Mouse (Mus musculus): ENCODE measurements around the gene Tsc22d4.

- no peak for TF ChIP-seq CTCF (IDR thresholded peaks at IDR 0.05; ENCODE audit: extremely low read depth, insufficient read depth, insufficient read length, insufficient replicate concordance)
- TF ChIP-seq POLR2A (IDR thresholded peaks at IDR 0.05; ENCODE audit: low read depth, low read length): no peak
Observed at GRCm38 (mm10) chr5:137808316-137808715, 62.8 kb downstream of the Tsc22d4 start.

Measured in spleen, adult 2 months (tissue).